Mouse (Mus musculus) stomach, postnatal 0 days (tissue): ENCODE measurements around the gene Fam234a. TPM values are rescaled to one million over a fixed set of nuclear protein-coding genes. Genes with fewer than 3 reads are reported as not detected.

Experiments
- ATAC-seq: fragments of 200-750 bp; cut with Nextera tagmentation; 2 replicates; pipeline ENCODE4 v1.8.0; 2017; ENCODE audit not compliant: low FRiP score, low TSS enrichment
- DNase-seq: peaks from one replicate; pipeline ENCODE4 v3.0.0-alpha.2; 2016; ENCODE audit warnings: low spot score
- H3K27ac ChIP-seq: fragments of 300-500 bp; sonication (generic); replicated peaks from 2 replicates; pipeline ENCODE4 v1.5.1; 2014; ENCODE audit warnings: mild to moderate bottlenecking, control low read depth
- H3K27me3 ChIP-seq: fragments of 300-500 bp; sonication (generic); 2 replicates; pipeline ENCODE4 v1.6.1; 2014; ENCODE audit warnings: low read length; ENCODE audit not compliant: control insufficient read depth, insufficient read depth
- H3K36me3 ChIP-seq: fragments of 300-500 bp; sonication (generic); 2 replicates; pipeline ENCODE4 v1.6.1; 2014; ENCODE audit warnings: low read length, mixed read lengths; ENCODE audit not compliant: control insufficient read depth, insufficient read depth
- H3K4me1 ChIP-seq: fragments of 300-500 bp; sonication (generic); replicated peaks from 2 replicates; pipeline ENCODE4 v1.6.1; 2014; ENCODE audit warnings: antibody characterized with exemption; ENCODE audit not compliant: control insufficient read depth, insufficient read depth
- H3K4me2 ChIP-seq: fragments of 300-500 bp; sonication (generic); replicated peaks from 2 replicates; pipeline ENCODE4 v1.6.1; 2014; ENCODE audit warnings: low read depth, mild to moderate bottlenecking, control low read depth, moderate library complexity
- H3K4me3 ChIP-seq: fragments of 300-500 bp; sonication (generic); 2 replicates; pipeline ENCODE4 v1.5.1; 2014; ENCODE audit warnings: low read depth, low read length, control low read depth
- H3K9ac ChIP-seq: fragments of 300-500 bp; sonication (generic); 2 replicates; pipeline ENCODE4 v1.6.1; 2014; ENCODE audit warnings: mild to moderate bottlenecking, low read length, control low read depth, mixed read lengths
- H3K9me3 ChIP-seq: fragments of 300-500 bp; sonication (generic); 2 replicates; pipeline ENCODE4 v1.6.1; 2016; ENCODE audit warnings: low read length; ENCODE audit not compliant: control insufficient read depth
- CTCF ChIP-seq: IDR thresholded peaks from 2 replicates; pipeline ENCODE4 v1.5.1; 2016; ENCODE audit warnings: antibody characterized with exemption, low read depth, mild to moderate bottlenecking, moderate library complexity
- EP300 ChIP-seq: optimal IDR thresholded peaks from 2 replicates; pipeline ENCODE3; 2016; ENCODE audit warnings: antibody characterized with exemption
- WGBS: fragments of 180-500 bp; shearing (Covaris S2); extraction: QIAGEN DNeasy Blood & Tissue Kit; methylation state at CpG from one replicate; pipeline ENCODE4 v1.1.7; 2014; 5-methylcytosine and 5-hydroxymethylcytosine counted together
- polyA plus RNA-seq: library from polyadenylated mRNA; unstranded; fragments of >200 nt; fragmentation: Nextera tagmentation; extraction: Ambion mirVana; gene quantifications from 2 replicates; pipeline ENCODE4 v1.2.1, GENCODE M21; 2015

The Fam234a gene
- polyA plus RNA-seq, 1 experiment from 2014 or later = 98.0 TPM

DNA sequence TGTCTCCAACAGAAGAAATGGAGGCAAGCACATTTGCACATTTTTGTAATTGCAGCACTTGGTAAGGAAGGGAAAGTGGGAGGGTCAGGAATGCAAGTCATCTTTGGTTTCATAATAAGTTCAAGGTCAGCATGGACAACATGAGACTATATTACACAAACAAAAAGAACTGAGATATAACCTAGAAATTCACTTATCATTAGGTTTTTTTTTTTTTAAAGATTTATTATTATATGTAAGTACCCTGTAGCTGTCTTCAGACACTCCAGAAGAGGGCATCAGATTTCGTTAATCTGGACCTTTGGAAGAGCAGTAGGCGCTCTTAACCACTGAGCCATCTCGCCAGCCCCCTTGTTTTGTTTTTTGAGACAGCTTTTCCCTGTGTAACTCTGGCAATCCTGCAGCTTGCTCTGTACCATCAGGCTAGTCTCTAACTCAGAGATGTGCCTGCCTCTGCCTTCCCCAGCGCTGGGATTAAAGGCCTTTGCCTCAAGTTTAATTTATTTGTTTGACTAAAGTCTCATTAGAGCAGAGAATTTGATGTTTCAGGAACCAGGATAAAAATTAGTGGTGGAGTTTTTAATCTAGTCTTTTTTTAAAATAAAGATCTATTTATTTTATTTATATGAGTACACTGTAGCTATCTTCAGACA, 8.0 kb upstream of the Fam234a start:
- Histone ChIP-seq H3K27me3 (no peaks in the 10 kb centered on the region), H3K4me3 (no peak overlapping the region; the same call in 1 of the 2 replicates), H3K36me3 (peaks cover 4% of the 10 kb centered on the region), H3K4me1 (no peaks in the 10 kb centered on the region), H3K9me3 (no peaks in the 10 kb centered on the region), H3K4me2 (peak overlapping the region; percentile 73), H3K9ac (no peak overlapping the region; the same call in 1 of the 2 replicates), H3K27ac (no peak overlapping the region)
- DNase-seq (no peak), ATAC-seq (no peak)
- WGBS = 58% methylated on average over 4 of the region's 4 CpGs
- TF ChIP-seq CTCF (no peak), EP300 (no peak)

- ATAC-seq = peak; percentile 80
- Histone ChIP-seq H3K9me3 (no peaks in the 10 kb centered on the region), H3K36me3 (no peaks in the 10 kb centered on the region), H3K4me1 (no peaks in the 10 kb centered on the region; the same call in none of the 2 replicates), H3K27ac (peak overlapping the region; percentile 87), H3K27me3 (no peaks in the 10 kb centered on the region), H3K9ac (peak overlapping the region; percentile 65), H3K4me3 (peak overlapping the region; percentile 74), H3K4me2 (peak overlapping the region; percentile 65)
- TF ChIP-seq EP300 = no peak
- TF ChIP-seq CTCF = peak; percentile 66
- under 1% methylated on average over 32 of the region's 32 CpGs for WGBS
- DNase-seq = peak; percentile 83
Observed at GRCm38 (mm10) chr17:26243471-26244100, 456 bp downstream of the Fam234a start.

DNA sequence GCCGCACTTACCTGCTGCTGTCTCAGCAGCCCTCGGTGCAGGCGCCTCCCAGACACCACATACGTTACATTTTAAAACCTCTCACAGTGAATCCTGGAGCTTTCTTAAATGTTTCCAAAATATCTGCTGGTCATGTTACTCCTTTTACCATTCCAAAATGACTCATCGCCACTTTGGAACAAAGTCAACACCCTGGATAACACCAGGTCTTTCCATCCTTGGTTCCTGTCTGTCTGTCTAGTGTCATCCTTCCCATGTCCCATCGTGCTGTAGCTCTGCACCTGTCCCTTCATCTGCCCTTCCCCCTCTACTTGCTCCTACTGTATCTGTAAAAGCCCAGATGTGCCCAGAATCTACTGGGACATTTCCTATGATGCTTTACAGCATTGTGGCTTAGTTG, 3.1 kb downstream of the Fam234a start:
- no peak for DNase-seq
- H3K27ac ChIP-seq = no peak overlapping the region
- no peaks in the 10 kb centered on the region for H3K9me3 ChIP-seq
- TF ChIP-seq CTCF (no peak), EP300 (no peak)
- H3K4me1 ChIP-seq = no peaks in the 10 kb centered on the region; the same call in none of the 2 replicates
- H3K4me2 ChIP-seq = no peak overlapping the region
- H3K36me3 ChIP-seq = no peaks in the 10 kb centered on the region
- no peaks in the 10 kb centered on the region for H3K27me3 ChIP-seq
- 61% methylated on average over 6 of the region's 6 CpGs for WGBS
- ATAC-seq = no peak
- no peak overlapping the region for H3K4me3 ChIP-seq
- H3K9ac ChIP-seq = no peak overlapping the region

- no peak for ATAC-seq
- peak overlapping the region; percentile 41; the same call in 1 of the 2 replicates for H3K27ac ChIP-seq
Observed at GRCm38 (mm10) chr17:26240120-26240790, 3.8 kb downstream of the Fam234a start.

GRCm38 (mm10) chr17:26239551-26239950, 4.5 kb downstream of the Fam234a start:
- H3K9me3 ChIP-seq = no peaks in the 10 kb centered on the region
- 60% methylated on average over 2 of the region's 2 CpGs for WGBS
- H3K27ac ChIP-seq = peak overlapping the region; percentile 20; the same call in 1 of the 2 replicates
- H3K4me2 ChIP-seq = no peak overlapping the region
- no peaks in the 10 kb centered on the region for H3K36me3 ChIP-seq
- DNase-seq (no peak), ATAC-seq (no peak)
- H3K9ac ChIP-seq = no peak overlapping the region
- no peak overlapping the region for H3K4me3 ChIP-seq
- H3K4me1 ChIP-seq = peaks cover 2% of the 10 kb centered on the region
- TF ChIP-seq CTCF (no peak), EP300 (no peak)
- H3K27me3 ChIP-seq = no peaks in the 10 kb centered on the region

More at GRCm38 (mm10) chr17:26240120-26240790, 3.8 kb downstream of the Fam234a start:
- TF ChIP-seq EP300 (no peak), CTCF (no peak)
- peaks cover 2% of the 10 kb centered on the region for H3K4me1 ChIP-seq
- H3K4me3 ChIP-seq = no peak overlapping the region
- H3K9ac ChIP-seq = no peak overlapping the region
- no peaks in the 10 kb centered on the region for H3K36me3 ChIP-seq
- H3K4me2 ChIP-seq = no peak overlapping the region
- DNase-seq = no peak
- no peaks in the 10 kb centered on the region for H3K27me3 ChIP-seq
- no peaks in the 10 kb centered on the region for H3K9me3 ChIP-seq
- 52% methylated on average over 6 of the region's 6 CpGs for WGBS
